In the genomic region with DNA sequence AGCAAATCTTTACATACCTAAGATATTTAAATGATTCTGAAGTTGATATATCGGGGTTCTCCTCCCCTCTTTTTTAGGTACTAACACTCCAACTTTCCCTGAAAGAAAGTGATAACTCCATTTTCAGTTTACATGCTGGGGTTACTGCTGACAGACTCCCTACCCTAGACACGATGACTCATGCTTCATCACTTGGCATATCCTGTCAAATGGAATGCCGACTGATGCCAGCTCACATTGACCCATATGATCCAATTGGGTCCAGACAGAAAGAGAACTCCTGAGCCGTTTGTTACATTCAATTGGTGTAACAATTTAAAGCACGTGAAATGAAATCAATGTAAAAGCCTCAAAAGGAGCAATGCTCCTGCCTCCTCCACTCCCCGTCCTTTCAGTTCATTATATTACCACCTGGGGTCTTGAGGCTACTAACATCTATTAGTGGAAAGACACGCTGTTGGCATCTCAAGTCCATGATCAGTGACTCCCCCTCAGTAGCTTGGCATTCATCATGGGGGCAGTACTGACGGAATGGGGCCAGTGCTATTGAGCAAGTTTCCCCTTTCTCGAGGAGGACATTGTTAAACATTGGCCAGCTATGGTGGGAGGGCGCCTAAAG, we compare ENCODE assay signal across 11 mouse cellular contexts.
"Had no signal": no experiment of that assay in that cellular context is flagged by ENCODE, and none has a peak within 500 bp of the region (broad histone marks: within the 10 kb centered on the region; RNA-seq: fewer than 3 reads in every experiment).

No protein-coding gene starts in this region.

- H3K36me3 ChIP-seq: limb, embryonic 13.5 days; midbrain, embryonic 12.5 days; neural tube, embryonic 12.5 days; stomach, embryonic 15.5 days had no signal

- H3K27ac ChIP-seq: kidney, postnatal 0 days; limb, embryonic 13.5 days; liver, embryonic 14.5 days; midbrain, embryonic 12.5 days; neural tube, embryonic 12.5 days; stomach, embryonic 15.5 days had no signal

- H3K9ac ChIP-seq: limb, embryonic 13.5 days; liver, embryonic 14.5 days; midbrain, embryonic 12.5 days; neural tube, embryonic 12.5 days; stomach, embryonic 15.5 days had no signal

- H3K4me2 ChIP-seq: limb, embryonic 13.5 days; midbrain, embryonic 12.5 days; neural tube, embryonic 12.5 days; stomach, embryonic 15.5 days had no signal

- DNase-seq: kidney, postnatal 36 days; left cerebral cortex, postnatal 4 days; lung, adult 18-20 months; thymus, adult 2 months; thymus, postnatal 25 days had no signal

- H3K27me3 ChIP-seq: limb, embryonic 13.5 days; midbrain, embryonic 12.5 days; neural tube, embryonic 12.5 days; stomach, embryonic 15.5 days had no signal

- H3K4me1 ChIP-seq: midbrain, embryonic 12.5 days; neural tube, embryonic 12.5 days; stomach, embryonic 15.5 days had no signal

- H3K9me3 ChIP-seq: limb, embryonic 13.5 days; midbrain, embryonic 12.5 days; neural tube, embryonic 12.5 days; stomach, embryonic 15.5 days had no signal

- H3K4me3 ChIP-seq: limb, embryonic 13.5 days; midbrain, embryonic 12.5 days; neural tube, embryonic 12.5 days; stomach, embryonic 15.5 days had no signal
